Mouse (Mus musculus): Measurements from ENCODE around the gene Klhdc1. TPM values are rescaled to one million over a fixed set of nuclear protein-coding genes. Genes with fewer than 3 reads are reported as not detected.

The Klhdc1 gene
- polyA plus RNA-seq, 1 experiment from 2014 or later, result 6.5 TPM

- no peak overlapping the region for H3K9ac ChIP-seq
- H3K27ac ChIP-seq, result no peak overlapping the region
- 54% methylated on average over 2 of the region's 2 CpGs for WGBS
- ATAC-seq (ENCODE audit: low FRiP score, low read depth), result no peak
- peaks cover 49% of the 10 kb centered on the region for H3K36me3 ChIP-seq
- H3K4me3 ChIP-seq, result no peak overlapping the region
- no peaks in the 10 kb centered on the region for H3K9me3 ChIP-seq
- no peaks in the 10 kb centered on the region for H3K27me3 ChIP-seq
- no peak overlapping the region for H3K4me2 ChIP-seq (replicated peaks)
- H3K4me1 ChIP-seq, result peaks cover 28% of the 10 kb centered on the region
These were observed 59.4 kb downstream of the Klhdc1 start for GRCm38 (mm10) chr12:69300391-69300790.

DNA sequence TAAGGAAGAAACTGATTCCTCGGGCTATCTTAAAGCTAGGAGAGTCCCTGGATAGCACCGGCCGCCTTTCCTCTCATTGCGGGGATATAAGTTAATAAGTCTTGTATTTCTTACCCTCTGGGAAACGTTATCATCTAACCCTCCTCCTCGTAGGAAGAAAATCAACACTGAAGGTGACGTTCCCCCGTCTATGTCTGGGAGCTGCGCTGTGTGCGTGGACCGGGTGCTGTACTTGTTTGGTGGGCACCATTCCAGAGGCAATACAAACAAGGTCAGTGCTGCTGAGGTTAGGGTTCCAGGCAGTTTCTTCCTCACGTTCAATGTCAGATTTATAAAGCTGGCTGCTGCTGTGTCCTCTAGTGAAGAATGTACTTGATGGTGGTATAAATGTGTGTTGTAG lies 61.2 kb downstream of the Klhdc1 start:
- Histone ChIP-seq H3K9ac (no peak overlapping the region), H3K4me3 (no peak overlapping the region), H3K36me3 (peaks cover 67% of the 10 kb centered on the region), H3K4me2 (replicated peaks) (no peak overlapping the region), H3K27me3 (no peaks in the 10 kb centered on the region), H3K4me1 (peaks cover 22% of the 10 kb centered on the region), H3K27ac (no peak overlapping the region), H3K9me3 (no peaks in the 10 kb centered on the region)
- ATAC-seq (ENCODE audit: low FRiP score, low read depth), result no peak
- WGBS, result 96% methylated on average over 12 of the region's 12 CpGs

DNA sequence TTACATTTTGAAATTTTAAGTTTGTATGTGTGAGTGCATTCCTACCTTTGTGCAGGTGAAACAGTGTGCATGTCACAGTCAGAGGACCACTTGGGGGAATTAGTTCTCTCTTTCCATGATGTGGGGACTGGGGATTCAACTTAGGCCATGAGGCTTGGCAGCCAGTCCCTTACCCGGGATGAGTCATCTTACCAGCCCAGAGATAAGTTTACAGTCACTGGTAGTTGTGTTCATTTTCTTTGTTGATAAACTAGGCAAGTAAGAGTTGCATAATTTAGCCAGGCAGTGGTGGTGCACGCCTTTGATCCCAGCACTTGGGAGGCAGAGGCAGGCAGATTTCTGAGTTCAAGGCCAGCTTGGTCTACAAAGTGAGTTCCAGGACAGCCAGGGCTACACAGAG lies 63.1 kb downstream of the Klhdc1 start:
- Histone ChIP-seq H3K9me3 (no peaks in the 10 kb centered on the region), H3K9ac (no peak overlapping the region), H3K27me3 (no peaks in the 10 kb centered on the region), H3K36me3 (peaks cover 81% of the 10 kb centered on the region), H3K4me2 (replicated peaks) (no peak overlapping the region), H3K27ac (no peak overlapping the region), H3K4me1 (peaks cover 6% of the 10 kb centered on the region), H3K4me3 (no peak overlapping the region)
- 89% methylated on average over 2 of the region's 2 CpGs for WGBS
- no peak for ATAC-seq (ENCODE audit: low FRiP score, low read depth)

GRCm38 (mm10) chr12:69306333-69306732 lies 65.4 kb downstream of the Klhdc1 start:
- no peaks in the 10 kb centered on the region for H3K27me3 ChIP-seq
- no peaks in the 10 kb centered on the region for H3K9me3 ChIP-seq
- 95% methylated on average over 7 of the region's 7 CpGs for WGBS
- no peak overlapping the region for H3K27ac ChIP-seq
- H3K9ac ChIP-seq, result no peak overlapping the region
- peaks cover 94% of the 10 kb centered on the region for H3K36me3 ChIP-seq
- ATAC-seq (ENCODE audit: low FRiP score, low read depth), result no peak
- no peak overlapping the region for H3K4me3 ChIP-seq
- H3K4me2 ChIP-seq (replicated peaks), result no peak overlapping the region
- no peaks in the 10 kb centered on the region for H3K4me1 ChIP-seq

DNA sequence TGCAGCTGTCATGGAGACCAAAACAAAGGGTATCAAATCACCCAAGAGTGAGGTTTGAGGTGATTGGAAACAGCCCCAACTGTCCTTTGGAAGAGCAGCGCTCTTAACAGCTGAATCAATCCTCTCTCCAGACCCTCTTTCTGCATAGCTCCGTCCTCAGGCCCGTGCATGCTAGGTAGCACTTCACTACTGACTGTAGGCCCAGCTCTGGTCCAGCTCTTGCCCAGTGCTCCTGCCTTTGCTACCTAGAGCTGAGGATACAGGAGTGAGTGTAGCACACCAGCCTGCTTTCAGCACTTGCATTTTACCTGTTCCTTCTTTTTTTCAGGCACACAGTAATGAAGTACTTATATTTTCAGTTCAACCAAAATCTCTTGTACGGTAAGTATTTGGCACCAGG lies 68.7 kb downstream of the Klhdc1 start:
- no peaks in the 10 kb centered on the region for H3K27me3 ChIP-seq
- ATAC-seq (ENCODE audit: low FRiP score, low read depth), result no peak
- H3K4me2 ChIP-seq (replicated peaks), result no peak overlapping the region
- H3K4me1 ChIP-seq, result no peaks in the 10 kb centered on the region
- H3K9ac ChIP-seq, result no peak overlapping the region
- 89% methylated on average over 4 of the region's 4 CpGs for WGBS
- no peaks in the 10 kb centered on the region for H3K9me3 ChIP-seq
- H3K36me3 ChIP-seq, result peaks cover 92% of the 10 kb centered on the region
- no peak overlapping the region for H3K4me3 ChIP-seq
- H3K27ac ChIP-seq, result no peak overlapping the region

DNA sequence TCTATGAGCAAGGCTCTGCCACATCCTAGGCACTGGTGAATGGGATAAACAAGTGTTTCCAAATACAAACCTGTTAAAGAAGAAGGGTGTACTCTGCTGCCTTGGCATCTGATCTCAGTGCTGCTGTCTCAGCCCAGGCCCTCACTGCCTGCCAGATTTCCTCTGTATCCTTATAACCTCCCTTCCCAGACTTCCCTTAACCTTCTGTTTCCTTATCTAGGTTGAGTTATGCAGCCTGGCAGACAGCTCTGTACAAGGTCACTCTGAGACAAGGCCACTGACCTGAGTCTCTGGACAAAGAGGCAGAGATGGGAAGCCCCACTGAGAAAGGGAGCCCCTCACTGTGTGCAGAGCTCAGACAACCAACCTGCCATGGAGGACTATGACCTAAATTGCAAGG lies 77.5 kb downstream of the Klhdc1 start:
- H3K4me3 ChIP-seq, result no peak overlapping the region
- H3K4me1 ChIP-seq, result no peaks in the 10 kb centered on the region
- no peak overlapping the region for H3K27ac ChIP-seq
- H3K27me3 ChIP-seq, result no peaks in the 10 kb centered on the region
- no peak for ATAC-seq (ENCODE audit: low FRiP score, low read depth)
- H3K36me3 ChIP-seq, result peaks cover 79% of the 10 kb centered on the region
- no peak overlapping the region for H3K9ac ChIP-seq
- H3K4me2 ChIP-seq (replicated peaks), result no peak overlapping the region
- H3K9me3 ChIP-seq, result no peaks in the 10 kb centered on the region

DNA sequence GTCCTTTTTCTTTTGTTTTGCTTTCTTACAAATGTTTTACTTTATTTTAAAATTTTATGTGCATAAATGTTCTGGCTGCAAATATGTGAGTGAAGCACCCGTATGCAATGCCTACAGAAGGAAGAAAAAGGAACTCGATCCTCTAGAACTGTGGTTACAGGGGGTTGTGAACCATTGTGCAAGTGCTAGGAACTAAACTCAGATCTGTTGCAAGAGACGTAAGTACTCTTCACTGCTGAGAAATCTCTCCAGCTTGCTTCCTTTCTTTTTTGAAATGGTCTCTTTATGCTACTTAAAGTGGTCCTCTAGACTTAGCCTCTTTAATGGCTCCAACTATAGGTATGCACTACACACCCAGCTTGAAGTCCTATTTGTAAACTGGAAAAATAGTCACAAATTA lies 90.2 kb downstream of the Klhdc1 start:
- WGBS, result 91% methylated on average over 3 of the region's 3 CpGs
- ATAC-seq (ENCODE audit: low FRiP score, low read depth), result no peak
- H3K36me3 ChIP-seq, result peaks cover 83% of the 10 kb centered on the region

GRCm38 (mm10) chr12:69332147-69332546 lies 91.2 kb downstream of the Klhdc1 start:
- Histone ChIP-seq H3K4me1 (no peaks in the 10 kb centered on the region), H3K27me3 (no peaks in the 10 kb centered on the region), H3K9me3 (no peaks in the 10 kb centered on the region), H3K9ac (no peak overlapping the region), H3K36me3 (peaks cover 80% of the 10 kb centered on the region), H3K4me2 (replicated peaks) (no peak overlapping the region), H3K4me3 (no peak overlapping the region), H3K27ac (no peak overlapping the region)
- WGBS, result 94% methylated on average over 1 of the region's 1 CpGs
- ATAC-seq (ENCODE audit: low FRiP score, low read depth), result no peak

More for the DNA sequence above, 90.2 kb downstream of the Klhdc1 start:
- Histone ChIP-seq H3K4me1 (no peaks in the 10 kb centered on the region), H3K27ac (no peak overlapping the region), H3K27me3 (no peaks in the 10 kb centered on the region), H3K4me2 (replicated peaks) (no peak overlapping the region), H3K9me3 (no peaks in the 10 kb centered on the region), H3K4me3 (no peak overlapping the region), H3K9ac (no peak overlapping the region)

DNA sequence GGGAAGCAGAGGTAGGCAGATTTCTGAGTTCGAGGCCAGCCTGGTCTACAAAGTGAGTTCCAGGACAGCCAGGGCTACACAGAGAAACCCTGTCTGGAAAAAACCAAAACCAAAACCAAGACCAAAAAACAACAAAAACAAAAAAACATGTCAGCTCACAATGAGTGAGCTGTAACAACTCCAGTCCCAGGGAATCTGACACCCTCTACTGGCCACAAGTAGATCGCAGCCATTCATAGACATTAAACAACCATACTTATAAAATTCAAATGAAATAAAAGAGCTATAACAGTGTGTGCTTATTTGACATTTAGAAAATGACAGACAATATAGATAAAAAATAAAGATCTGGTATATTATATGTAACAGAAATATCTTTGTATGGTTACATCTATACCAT lies 92.6 kb downstream of the Klhdc1 start:
- H3K4me1 ChIP-seq, result no peaks in the 10 kb centered on the region
- H3K9me3 ChIP-seq, result no peaks in the 10 kb centered on the region
- H3K4me2 ChIP-seq (replicated peaks), result no peak overlapping the region
- H3K27ac ChIP-seq, result no peak overlapping the region
- no peak for ATAC-seq (ENCODE audit: low FRiP score, low read depth)
- WGBS, result 79% methylated on average over 2 of the region's 2 CpGs
- no peak overlapping the region for H3K4me3 ChIP-seq
- no peak overlapping the region for H3K9ac ChIP-seq
- H3K27me3 ChIP-seq, result no peaks in the 10 kb centered on the region
- H3K36me3 ChIP-seq, result peaks cover 80% of the 10 kb centered on the region

Other genes with a start within 250 kb of the Klhdc1 start
- 1,605 and 1,666 TPM in 2 replicates for gene Rps29, start 82.0 kb upstream of the Klhdc1 start, polyA plus RNA-seq (2015; fragmentation: Nextera tagmentation; extraction: Ambion mirVana)
- gene Lrr1, start 72.4 kb upstream of the Klhdc1 start, polyA plus RNA-seq (2015; fragmentation: Nextera tagmentation; extraction: Ambion mirVana), result 21.7 and 22.6 TPM in 2 replicates
- gene Rpl36al, start 57.1 kb upstream of the Klhdc1 start, polyA plus RNA-seq (2015; fragmentation: Nextera tagmentation; extraction: Ambion mirVana), result 515 and 534 TPM in 2 replicates
- 45.1 and 48.2 TPM in 2 replicates for gene Mgat2, start 57.0 kb upstream of the Klhdc1 start, polyA plus RNA-seq (2015; fragmentation: Nextera tagmentation; extraction: Ambion mirVana)
- 38.7 and 40.4 TPM in 2 replicates for gene Gm49383, start 44.1 kb upstream of the Klhdc1 start, polyA plus RNA-seq (2015; fragmentation: Nextera tagmentation; extraction: Ambion mirVana)
- gene Dnaaf2, start 42.7 kb upstream of the Klhdc1 start, polyA plus RNA-seq (2015; fragmentation: Nextera tagmentation; extraction: Ambion mirVana), result 10.4 and 11.4 TPM in 2 replicates
- gene Gm49384, start 36.9 kb upstream of the Klhdc1 start, polyA plus RNA-seq (2015; fragmentation: Nextera tagmentation; extraction: Ambion mirVana), result 31.8 and 32.1 TPM in 2 replicates
- 26.5 and 29.8 TPM in 2 replicates for gene Pole2, start 13.0 kb upstream of the Klhdc1 start, polyA plus RNA-seq (2015; fragmentation: Nextera tagmentation; extraction: Ambion mirVana)
- gene Klhdc2, start 55.5 kb downstream of the Klhdc1 start, polyA plus RNA-seq (2015; fragmentation: Nextera tagmentation; extraction: Ambion mirVana), result 160 TPM in 2 replicates
- gene Nemf, start 116.0 kb downstream of the Klhdc1 start, polyA plus RNA-seq (2015; fragmentation: Nextera tagmentation; extraction: Ambion mirVana), result 103 and 108 TPM in 2 replicates
- gene Arf6, start 131.0 kb downstream of the Klhdc1 start, polyA plus RNA-seq (2015; fragmentation: Nextera tagmentation; extraction: Ambion mirVana), result 45.6 and 45.9 TPM in 2 replicates
- gene Gm9887, start 131.3 kb downstream of the Klhdc1 start, polyA plus RNA-seq (2015; fragmentation: Nextera tagmentation; extraction: Ambion mirVana), result 1.0 and 1.4 TPM in 2 replicates

All from limb, embryonic 13.5 days (tissue).